Mouse (Mus musculus) limb, embryonic 14.5 days (tissue): Measurements from ENCODE around the gene Tmprss6. TPM values are rescaled to one million over a fixed set of nuclear protein-coding genes. Genes with fewer than 3 reads are reported as not detected.
A peak's percentile ranks its signal among the peaks of the same experiment; 100 is the strongest.

ENCODE experiments used
- ATAC-seq: fragments of 200-750 bp; cut with Nextera tagmentation; 2 replicates; pipeline ENCODE4 v1.8.0; 2017; ENCODE audit warnings: low read depth, moderate number of reproducible peaks, moderate TSS enrichment; ENCODE audit not compliant: low FRiP score
- DNase-seq: peaks from one replicate; pipeline ENCODE4 v3.0.0-alpha.2; 2015; ENCODE audit warnings: low spot score
- H3K27ac ChIP-seq: fragments of 300-500 bp; sonication (generic); replicated peaks from 2 replicates; pipeline ENCODE4 v1.5.1; 2014; ENCODE audit warnings: low read depth, mild to moderate bottlenecking, low read length, moderate library complexity, mixed read lengths
- H3K27me3 ChIP-seq: fragments of 300-500 bp; sonication (generic); 2 replicates; pipeline ENCODE4 v1.6.1; 2014; ENCODE audit warnings: low read length, mixed read lengths; ENCODE audit not compliant: control insufficient read depth, insufficient read depth
- H3K36me3 ChIP-seq: fragments of 300-500 bp; sonication (generic); 2 replicates; pipeline ENCODE4 v1.6.1; 2014; ENCODE audit warnings: mild to moderate bottlenecking, low read length, moderate library complexity, mixed read lengths; ENCODE audit not compliant: control insufficient read depth, insufficient read depth
- H3K4me1 ChIP-seq: fragments of 300-500 bp; sonication (generic); 2 replicates; pipeline ENCODE4 v1.6.1; 2014; ENCODE audit warnings: antibody characterized with exemption, low read length, mixed read lengths; ENCODE audit not compliant: control insufficient read depth, insufficient read depth
- H3K4me2 ChIP-seq: fragments of 300-500 bp; sonication (generic); replicated peaks from 2 replicates; pipeline ENCODE4 v1.6.1; 2014; ENCODE audit warnings: low read depth, mild to moderate bottlenecking, low read length, moderate library complexity; ENCODE audit not compliant: severe bottlenecking
- H3K4me3 ChIP-seq: fragments of 300-500 bp; sonication (generic); replicated peaks from 2 replicates; pipeline ENCODE4 v1.5.1; 2014; ENCODE audit warnings: low read length
- H3K9ac ChIP-seq: fragments of 300-500 bp; sonication (generic); 2 replicates; pipeline ENCODE4 v1.6.1; 2014; ENCODE audit warnings: mild to moderate bottlenecking, low read depth, low read length, moderate library complexity; ENCODE audit not compliant: severe bottlenecking
- H3K9me3 ChIP-seq: fragments of 300-500 bp; sonication (generic); 2 replicates; pipeline ENCODE4 v1.6.1; 2016; ENCODE audit warnings: low read length; ENCODE audit not compliant: control insufficient read depth
- POLR2A ChIP-seq: fragments of 200-500 bp; IDR thresholded peaks from 2 replicates; pipeline ENCODE4 v1.8.0; 2012; ENCODE audit warnings: inconsistent platforms, mild to moderate bottlenecking, moderate library complexity, borderline replicate concordance; ENCODE audit not compliant: insufficient read depth, insufficient read length; ENCODE audit errors: extremely low read depth
- WGBS: fragments of 180-500 bp; shearing (Covaris S2); extraction: QIAGEN DNeasy Blood & Tissue Kit; methylation state at CpG from one replicate; pipeline ENCODE4 v1.1.7; 2014; 5-methylcytosine and 5-hydroxymethylcytosine counted together
- polyA plus RNA-seq, 2 experiments: library from polyadenylated mRNA; depleted of rRNA in 1 of 2; stranded (reverse) in 1 of 2; unstranded in 1 of 2; fragments of >200 nt; fragmentation: Nextera tagmentation in 1 of 2; extraction: Ambion mirVana in 1 of 2; gene quantifications; 2 replicates each; pipeline versions ENCODE4 v1.2.1 to v1.2.3; 2012 to 2014

The Tmprss6 gene
- polyA plus RNA-seq, 2 experiments: 0.05 to 0.58 TPM

DNA sequence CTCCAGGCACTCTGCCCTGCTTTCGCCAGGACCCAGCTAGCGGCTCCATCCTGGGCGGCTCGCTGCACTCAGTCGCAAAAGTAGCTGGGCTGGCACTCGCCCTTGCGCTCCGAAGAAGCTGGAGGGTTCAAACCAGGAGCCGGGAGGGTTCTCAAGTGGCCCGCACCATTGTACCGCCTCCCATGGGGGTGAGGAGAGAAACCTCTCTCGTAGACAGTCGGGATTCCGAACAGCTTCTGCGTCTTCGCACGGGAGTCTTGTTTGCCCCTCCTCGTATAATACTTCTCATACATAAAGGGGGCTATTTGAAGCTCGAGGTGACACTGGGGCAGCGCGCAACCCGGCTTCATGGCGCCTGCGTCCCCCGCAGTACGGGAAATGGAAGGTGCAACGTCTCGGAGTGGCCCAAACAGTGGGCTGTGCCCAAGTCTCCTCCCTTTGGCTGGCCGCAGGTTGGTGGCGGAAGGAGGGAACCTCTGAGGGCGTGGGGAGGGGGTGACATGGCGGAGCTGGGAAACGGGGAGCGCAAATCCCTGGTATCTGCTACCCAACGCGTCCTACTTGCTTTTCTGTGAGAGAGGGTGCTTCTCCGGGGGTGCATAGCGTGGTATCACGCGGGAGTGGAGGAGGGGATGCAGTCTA lies 62.0 kb downstream of the Tmprss6 start, which contains the start of gene Mpst:
Gene Mpst (plus strand): TSS at position 124 of the 642 bp plus-strand sequence.
- peak within 1 kb of the TSS; percentile 74 for H3K9ac ChIP-seq

GRCm38 (mm10) chr15:78405517-78406211 lies 62.8 kb downstream of the Tmprss6 start, which contains the start of gene Tst:
TSS of gene Tst (minus strand) at chr15:78405907.
- no peak for TF ChIP-seq POLR2A
- peak within 1 kb of the TSS; percentile 97 for H3K4me2 ChIP-seq
- no peaks in the 10 kb centered on the region for H3K9me3 ChIP-seq
- H3K4me1 ChIP-seq: peaks cover 25% of the 10 kb centered on the region
- WGBS: 2% methylated on average over 32 of the region's 34 CpGs
- ATAC-seq (peak; percentile 66), DNase-seq (peak; percentile 87)
- no peaks in the 10 kb centered on the region for H3K36me3 ChIP-seq
- peak within 1 kb of the TSS; percentile 72 for H3K4me3 ChIP-seq
- H3K9ac ChIP-seq: peak within 1 kb of the TSS; percentile 74
- H3K27me3 ChIP-seq: peaks cover 23% of the 10 kb centered on the region
- H3K27ac ChIP-seq: peak within 1 kb of the TSS; percentile 89

More for the DNA sequence above, 62.0 kb downstream of the Tmprss6 start, which contains the start of gene Mpst:
- Histone ChIP-seq H3K4me2 (peak within 1 kb of the TSS; percentile 97), H3K36me3 (no peaks in the 10 kb centered on the region), H3K4me3 (peak within 1 kb of the TSS; percentile 72), H3K27me3 (peaks cover 31% of the 10 kb centered on the region), H3K9me3 (no peaks in the 10 kb centered on the region), H3K27ac (peak within 1 kb of the TSS; percentile 89), H3K4me1 (peaks cover 25% of the 10 kb centered on the region)
- under 1% methylated on average over 40 of the region's 40 CpGs for WGBS
- ATAC-seq (peak; percentile 90), DNase-seq (peak; percentile 80)
- TF ChIP-seq POLR2A: peak; percentile 71; the same call in 1 of the 2 replicates

DNA sequence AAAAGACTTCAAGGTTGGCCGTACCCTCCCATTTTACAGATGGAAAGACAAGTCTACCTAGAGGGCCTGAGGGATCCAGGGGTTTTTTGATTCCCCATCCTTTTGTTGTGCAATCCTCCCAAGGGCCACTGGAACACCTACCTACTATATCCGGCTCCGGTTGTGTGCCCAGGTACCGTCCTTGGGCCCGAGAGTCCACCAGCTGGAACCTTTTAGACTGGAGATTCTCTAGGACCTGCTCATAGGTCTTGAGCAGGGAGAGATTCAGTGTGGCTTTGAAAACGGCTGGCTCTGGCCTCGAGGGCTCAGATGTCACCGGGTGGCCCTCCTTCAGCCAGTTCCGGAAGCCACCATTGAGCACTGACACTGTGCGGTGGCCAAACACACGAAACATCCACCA lies 63.3 kb downstream of the Tmprss6 start:
- H3K27me3 ChIP-seq: peaks cover 17% of the 10 kb centered on the region
- DNase-seq (no peak), ATAC-seq (no peak)
- H3K4me1 ChIP-seq: peaks cover 24% of the 10 kb centered on the region
- no peak overlapping the region for H3K9ac ChIP-seq
- no peaks in the 10 kb centered on the region for H3K36me3 ChIP-seq
- TF ChIP-seq POLR2A: no peak
- peak overlapping the region; percentile 97 for H3K4me2 ChIP-seq
- no peaks in the 10 kb centered on the region for H3K9me3 ChIP-seq
- H3K27ac ChIP-seq: no peak overlapping the region
- H3K4me3 ChIP-seq: peak overlapping the region; percentile 72
- WGBS: 55% methylated on average over 11 of the region's 11 CpGs

DNA sequence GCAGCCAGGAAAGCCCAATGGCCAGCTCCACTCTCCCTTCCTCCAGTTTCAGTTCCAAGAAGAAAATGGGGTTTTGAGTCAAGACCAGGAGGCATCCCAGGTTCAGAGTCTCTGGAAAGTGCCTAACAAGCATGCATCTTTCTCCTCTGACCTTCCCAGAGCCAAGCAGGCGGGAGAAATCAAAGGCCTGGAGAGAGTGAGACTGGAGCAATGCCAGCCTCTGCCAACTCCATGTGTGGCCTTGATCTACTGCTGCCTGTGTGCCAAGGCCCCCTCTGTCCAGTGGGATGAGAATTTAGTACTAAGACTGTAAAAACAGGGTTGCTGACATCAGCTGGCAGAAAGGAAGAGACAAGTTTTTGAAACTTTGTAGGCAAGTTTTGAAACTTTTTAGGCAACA lies 64.5 kb downstream of the Tmprss6 start:
- no peak overlapping the region for H3K4me3 ChIP-seq
- peak overlapping the region; percentile 12; the same call in 1 of the 2 replicates for H3K9ac ChIP-seq
- no peaks in the 10 kb centered on the region for H3K9me3 ChIP-seq
- H3K27ac ChIP-seq: no peak overlapping the region
- WGBS: 59% methylated on average over 1 of the region's 1 CpGs
- H3K27me3 ChIP-seq: peaks cover 5% of the 10 kb centered on the region
- no peak for ATAC-seq
- no peak for DNase-seq
- H3K4me1 ChIP-seq: peaks cover 19% of the 10 kb centered on the region
- H3K36me3 ChIP-seq: no peaks in the 10 kb centered on the region
- TF ChIP-seq POLR2A: no peak
- H3K4me2 ChIP-seq: no peak overlapping the region

GRCm38 (mm10) chr15:78403301-78403741 lies 65.1 kb downstream of the Tmprss6 start:
- Histone ChIP-seq H3K4me3 (no peak overlapping the region), H3K4me2 (no peak overlapping the region), H3K27ac (no peak overlapping the region), H3K27me3 (no peaks in the 10 kb centered on the region; the same call in 1 of the 2 replicates), H3K9ac (no peak overlapping the region), H3K4me1 (peaks cover 19% of the 10 kb centered on the region), H3K36me3 (no peaks in the 10 kb centered on the region), H3K9me3 (no peaks in the 10 kb centered on the region)
- DNase-seq (no peak), ATAC-seq (no peak)
- WGBS: 46% methylated on average over 3 of the region's 3 CpGs
- TF ChIP-seq POLR2A: no peak
